Comparison of ENCODE assay signal across 18 mouse cellular contexts in genomic region chr16:32640096-32640495, GRCm38 (mm10). TPM values are rescaled to one million over a fixed set of nuclear protein-coding genes. Genes with fewer than 3 reads are reported as not detected.
DNase-seq lines count a peak whose midpoint lies in the region; ATAC-seq and TF ChIP-seq lines count a peak whose summit lies in the region.
"Had no signal": no experiment of that assay in that cellular context is flagged by ENCODE, and none has a peak within 500 bp of the region (broad histone marks: within the 10 kb centered on the region; RNA-seq: fewer than 3 reads in every experiment).

No protein-coding gene starts in this region.

- TF ChIP-seq POLR2A in limb, embryonic 14.5 days (IDR thresholded peaks at IDR 0.05; ENCODE audit: borderline replicate concordance, extremely low read depth, insufficient read depth, insufficient read length) = no peak

- intact Hi-C loops in gastrocnemius, postnatal 14 days (cut with DNase I; ENCODE audit: low total_unique reads) = no loop called here

- no peak overlapping the region for H3K4me2 ChIP-seq in limb, embryonic 14.5 days (replicated peaks; ENCODE audit: low read depth, low read length, severe bottlenecking)
- no peak overlapping the region for H3K4me2 ChIP-seq in hindbrain, embryonic 14.5 days (replicated peaks)
- H3K4me2 ChIP-seq: forebrain, embryonic 12.5 days; heart, embryonic 11.5 days; limb, embryonic 15.5 days; neural tube, embryonic 12.5 days had no signal

- H3K9me3 ChIP-seq in limb, embryonic 14.5 days (ENCODE audit: control insufficient read depth, low read length) = no peaks in the 10 kb centered on the region
- no peaks in the 10 kb centered on the region for H3K9me3 ChIP-seq in limb, embryonic 10.5 days (replicated peaks)
- H3K9me3 ChIP-seq in forebrain, embryonic 10.5 days = no peaks in the 10 kb centered on the region
- H3K9me3 ChIP-seq in hindbrain, embryonic 14.5 days (ENCODE audit: control insufficient read depth, low read length) = no peaks in the 10 kb centered on the region
- H3K9me3 ChIP-seq: forebrain, embryonic 12.5 days; limb, embryonic 15.5 days; neural tube, embryonic 12.5 days had no signal

- H3K4me3 ChIP-seq in limb, embryonic 14.5 days (replicated peaks; ENCODE audit: low read length) = no peak overlapping the region
- no peak overlapping the region for H3K4me3 ChIP-seq in limb, embryonic 10.5 days
- H3K4me3 ChIP-seq in forebrain, embryonic 10.5 days = no peak overlapping the region
- no peak overlapping the region for H3K4me3 ChIP-seq in hindbrain, embryonic 14.5 days (replicated peaks; ENCODE audit: low read length)
- H3K4me3 ChIP-seq: forebrain, embryonic 12.5 days; left cerebral cortex, adult 2 months; limb, embryonic 15.5 days; neural tube, embryonic 12.5 days had no signal

- H3K27ac ChIP-seq in limb, embryonic 14.5 days (replicated peaks; ENCODE audit: low read depth, low read length) = no peak overlapping the region
- no peak overlapping the region for H3K27ac ChIP-seq in limb, embryonic 10.5 days
- H3K27ac ChIP-seq in forebrain, embryonic 10.5 days = no peak overlapping the region
- no peak overlapping the region for H3K27ac ChIP-seq in hindbrain, embryonic 14.5 days
- H3K27ac ChIP-seq: forebrain, embryonic 12.5 days; left cerebral cortex, adult 2 months; limb, embryonic 15.5 days; macrophage; neural tube, embryonic 12.5 days had no signal

- peaks cover 9% of the 10 kb centered on the region for H3K4me1 ChIP-seq in limb, embryonic 14.5 days (ENCODE audit: control insufficient read depth, insufficient read depth, low read length)
- peaks cover 19% of the 10 kb centered on the region for H3K4me1 ChIP-seq in limb, embryonic 10.5 days
- H3K4me1 ChIP-seq in forebrain, embryonic 10.5 days = peaks cover 27% of the 10 kb centered on the region
- peaks cover 13% of the 10 kb centered on the region for H3K4me1 ChIP-seq in hindbrain, embryonic 14.5 days (replicated peaks; ENCODE audit: control insufficient read depth, insufficient read depth, low read length)

- H3K9ac ChIP-seq in limb, embryonic 14.5 days (ENCODE audit: low read depth, low read length, severe bottlenecking) = no peak overlapping the region
- H3K9ac ChIP-seq in hindbrain, embryonic 14.5 days = no peak overlapping the region
- H3K9ac ChIP-seq: forebrain, embryonic 12.5 days; limb, embryonic 15.5 days; neural tube, embryonic 12.5 days had no signal

- ATAC-seq in limb, embryonic 14.5 days (ENCODE audit: low FRiP score, low read depth) = no peak
- no peak for ATAC-seq in hindbrain, embryonic 14.5 days (ENCODE audit: low FRiP score)
- ATAC-seq: hindbrain, embryonic 16.5 days had no signal

- WGBS in limb, embryonic 14.5 days = 34% methylated on average over 5 of the region's 5 CpGs
- 90% methylated on average over 5 of the region's 5 CpGs for WGBS in limb, embryonic 10.5 days
- WGBS in forebrain, embryonic 10.5 days = 93% methylated on average over 5 of the region's 5 CpGs
- 65% methylated on average over 5 of the region's 5 CpGs for WGBS in hindbrain, embryonic 14.5 days

- no peaks in the 10 kb centered on the region for H3K36me3 ChIP-seq in limb, embryonic 14.5 days (ENCODE audit: control insufficient read depth, insufficient read depth, low read length)
- H3K36me3 ChIP-seq in limb, embryonic 10.5 days = no peaks in the 10 kb centered on the region
- H3K36me3 ChIP-seq in forebrain, embryonic 10.5 days (replicated peaks) = no peaks in the 10 kb centered on the region
- no peaks in the 10 kb centered on the region for H3K36me3 ChIP-seq in hindbrain, embryonic 14.5 days (replicated peaks; ENCODE audit: control insufficient read depth, insufficient read depth)
- H3K36me3 ChIP-seq: forebrain, embryonic 12.5 days; limb, embryonic 15.5 days; neural tube, embryonic 12.5 days had no signal

- peak; percentile 30 for DNase-seq in gastrocnemius, postnatal 10 days
- no peak for DNase-seq in gastrocnemius, postnatal 14 days
- peak; percentile 61 for DNase-seq in limb, embryonic 14.5 days (ENCODE audit: low spot score)
- no peak for DNase-seq in limb, embryonic 10.5 days (ENCODE audit: low spot score)
- peak; percentile 96 for DNase-seq in NIH3T3 (ENCODE audit: low read depth)
- DNase-seq in kidney, postnatal 14 days = peak; percentile 73
- no peak for DNase-seq in forebrain, embryonic 10.5 days (ENCODE audit: extremely low spot score, low spot score)
- no peak for DNase-seq in hindbrain, embryonic 14.5 days (ENCODE audit: low spot score)
- DNase-seq: cerebellum, adult 9-11 months; midbrain, embryonic 14.5 days; right cerebral cortex, postnatal 4 days had no signal

- no peaks in the 10 kb centered on the region for H3K27me3 ChIP-seq in limb, embryonic 14.5 days (ENCODE audit: control insufficient read depth, insufficient read depth, low read length)
- H3K27me3 ChIP-seq in limb, embryonic 10.5 days (ENCODE audit: low read depth, poor library complexity, severe bottlenecking) = no peaks in the 10 kb centered on the region
- H3K27me3 ChIP-seq in forebrain, embryonic 10.5 days (ENCODE audit: poor library complexity, severe bottlenecking) = no peaks in the 10 kb centered on the region
- H3K27me3 ChIP-seq in hindbrain, embryonic 14.5 days (ENCODE audit: control insufficient read depth, insufficient read depth, low read length) = no peaks in the 10 kb centered on the region
- H3K27me3 ChIP-seq: forebrain, embryonic 12.5 days; limb, embryonic 15.5 days; neural tube, embryonic 12.5 days had no signal

RNA-seq across cellular contexts. Expression of gene Tnk2, which starts 3.6 kb away (rescaled TPM):
- 10 to 100 TPM; 51.6 to 82.2 TPM for total RNA-seq in gastrocnemius, postnatal 10 days (2021)
- total RNA-seq in gastrocnemius, postnatal 14 days (2021) = 10 to 100 TPM; 34.6 to 42.8 TPM
- 98.1 and 141 TPM in 2 replicates for polyA plus RNA-seq in limb, embryonic 14.5 days (2012; rRNA removed)
- 16.0 and 17.6 TPM in 2 replicates for polyA plus RNA-seq in limb, embryonic 14.5 days (2014; fragmentation: Nextera tagmentation; extraction: Ambion mirVana)
- polyA plus RNA-seq in limb, embryonic 10.5 days (2016; fragmentation: Nextera tagmentation; extraction: Ambion mirVana) = 11.2 and 12.0 TPM in 2 replicates
- 10.1 and 11.0 TPM in 2 replicates for polyA plus RNA-seq in forebrain, embryonic 10.5 days (2016; fragmentation: Nextera tagmentation; extraction: Ambion mirVana)
- 17.4 and 20.0 TPM in 2 replicates for polyA plus RNA-seq in hindbrain, embryonic 14.5 days (2014; fragmentation: Nextera tagmentation; extraction: Ambion mirVana)

RNA-seq across cellular contexts. Expression of gene Tfrc, which starts 31.4 kb away (rescaled TPM):
- total RNA-seq in gastrocnemius, postnatal 10 days (2021) = 100 to 1,000 TPM; 160 to 197 TPM
- total RNA-seq in gastrocnemius, postnatal 14 days (2021) = 100 to 1,000 TPM; 285 to 408 TPM
- 28.6 and 33.6 TPM in 2 replicates for polyA plus RNA-seq in limb, embryonic 14.5 days (2012; rRNA removed)
- 33.4 and 33.8 TPM in 2 replicates for polyA plus RNA-seq in limb, embryonic 14.5 days (2014; fragmentation: Nextera tagmentation; extraction: Ambion mirVana)
- polyA plus RNA-seq in limb, embryonic 10.5 days (2016; fragmentation: Nextera tagmentation; extraction: Ambion mirVana) = 55.9 and 56.9 TPM in 2 replicates
- polyA plus RNA-seq in forebrain, embryonic 10.5 days (2016; fragmentation: Nextera tagmentation; extraction: Ambion mirVana) = 71.3 and 72.0 TPM in 2 replicates
- polyA plus RNA-seq in hindbrain, embryonic 14.5 days (2014; fragmentation: Nextera tagmentation; extraction: Ambion mirVana) = 54.0 and 65.1 TPM in 2 replicates

Comparison
In these comparisons a context has a peak if more than half of its experiments do, and no peak if none do; other contexts are left out.
1. DNase-seq: peak in gastrocnemius, postnatal 10 days (single experiment), limb, embryonic 14.5 days (single experiment), NIH3T3 (single experiment) and kidney, postnatal 14 days (single experiment); none in gastrocnemius, postnatal 14 days (single experiment), limb, embryonic 10.5 days (single experiment), forebrain, embryonic 10.5 days (single experiment) and hindbrain, embryonic 14.5 days (single experiment).